Mouse (Mus musculus): ENCODE measurements at regions not wholly inside any gene's neighbourhood (a gene's known extent, or its start where the extent isn't known, plus 50 kb on each side); places are given as distances from the start of the nearest gene placed in this dataset.
"Not testable (repeated sequence)": the region's sequence is repeated elsewhere in the genome, so short reads cannot be mapped to it uniquely, and the experiment has no call there.

DNA sequence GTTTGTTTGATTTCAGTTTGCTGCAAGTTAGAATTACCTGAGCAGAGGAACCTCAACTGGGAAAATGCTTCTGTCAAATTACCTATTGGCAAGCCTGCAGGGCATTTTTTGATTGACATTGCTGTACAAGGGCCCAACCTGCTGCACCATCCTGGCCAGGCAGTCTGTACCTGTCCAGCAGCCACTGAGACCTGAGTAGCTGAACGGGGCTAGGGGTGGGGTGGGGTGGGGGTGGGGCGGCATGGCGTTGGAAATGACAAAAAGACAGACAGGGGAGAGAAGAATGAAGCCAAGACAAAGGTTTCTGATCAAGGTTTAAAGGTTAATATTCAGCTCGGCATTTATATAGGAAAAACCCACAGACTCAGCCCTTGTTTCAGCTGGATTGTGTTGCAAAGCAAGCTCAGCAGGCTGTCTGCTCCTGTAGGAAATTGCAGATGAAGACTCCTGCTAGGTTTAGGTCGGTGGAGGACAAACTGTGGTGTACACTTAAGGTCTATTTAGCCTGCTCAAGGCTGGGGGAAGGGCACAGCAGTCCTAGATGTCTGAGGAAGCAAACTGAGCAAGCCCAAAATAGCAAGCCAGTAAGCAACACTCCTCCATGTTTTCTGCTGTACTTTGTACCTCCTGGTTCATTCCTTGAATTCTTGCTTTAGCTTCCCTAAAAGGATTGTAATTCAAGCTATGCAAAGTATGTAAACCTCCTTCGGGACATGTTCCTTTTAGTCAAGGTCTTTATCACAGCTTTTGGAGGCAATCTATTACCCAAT lies 369.4 kb upstream of the Nrsn1 start:
- ATAC-seq (ENCODE audit: low FRiP score): no peak
- no peak for DNase-seq (ENCODE audit: low spot score)
- Histone ChIP-seq H3K4me3 (ENCODE audit: low read depth, low read length) (no peak overlapping the region), H3K9me3 (ENCODE audit: control insufficient read depth, low read length) (no peaks in the 10 kb centered on the region), H3K4me1 (replicated peaks; ENCODE audit: control insufficient read depth, insufficient read depth, low read length) (no peaks in the 10 kb centered on the region), H3K9ac (ENCODE audit: low read depth, low read length) (no peak overlapping the region), H3K36me3 (ENCODE audit: control insufficient read depth, insufficient read depth, low read length) (no peaks in the 10 kb centered on the region), H3K27me3 (ENCODE audit: control insufficient read depth, insufficient read depth, low read length) (no peaks in the 10 kb centered on the region), H3K4me2 (replicated peaks; ENCODE audit: low read depth, low read length) (no peak overlapping the region), H3K27ac (ENCODE audit: low read depth, low read length) (no peak overlapping the region)
- 16% methylated on average over 6 of the region's 6 CpGs for WGBS

DNA sequence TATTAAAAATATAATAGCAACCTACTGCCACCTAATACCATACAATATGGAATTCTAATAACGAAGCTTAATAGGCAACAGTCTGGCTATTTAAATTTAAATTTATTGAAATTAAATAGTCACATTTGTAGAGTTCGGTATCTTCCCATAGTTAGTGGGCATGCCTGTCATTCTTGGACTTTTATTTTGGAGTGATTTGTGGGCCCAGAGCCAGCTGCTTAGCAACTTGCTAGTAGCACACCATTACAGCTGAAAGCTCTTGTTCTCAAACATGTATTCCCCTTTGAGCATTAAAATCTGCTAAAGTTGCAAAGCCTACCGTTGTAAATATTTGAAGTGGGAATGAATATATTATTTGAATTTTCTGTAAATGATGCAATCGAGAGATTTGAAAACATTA lies 359.2 kb upstream of the Nrsn1 start:
- Histone ChIP-seq H3K36me3 (ENCODE audit: control insufficient read depth, insufficient read depth, low read length) (no peaks in the 10 kb centered on the region), H3K27me3 (ENCODE audit: control insufficient read depth, insufficient read depth, low read length) (no peaks in the 10 kb centered on the region), H3K9ac (ENCODE audit: low read depth, low read length) (no peak overlapping the region), H3K4me2 (replicated peaks; ENCODE audit: low read depth, low read length) (no peak overlapping the region), H3K4me3 (ENCODE audit: low read depth, low read length) (no peak overlapping the region), H3K27ac (ENCODE audit: low read depth, low read length) (no peak overlapping the region), H3K4me1 (replicated peaks; ENCODE audit: control insufficient read depth, insufficient read depth, low read length) (no peaks in the 10 kb centered on the region), H3K9me3 (ENCODE audit: control insufficient read depth, low read length) (no peaks in the 10 kb centered on the region)
- DNase-seq (ENCODE audit: low spot score) (peak; percentile 10), ATAC-seq (ENCODE audit: low FRiP score) (no peak)
- 69% methylated on average over 4 of the region's 4 CpGs for WGBS

- H3K4me3 ChIP-seq (ENCODE audit: low read depth, low read length): no peak overlapping the region
- H3K27me3 ChIP-seq (ENCODE audit: control insufficient read depth, insufficient read depth, low read length): no peaks in the 10 kb centered on the region
- H3K27ac ChIP-seq (ENCODE audit: low read depth, low read length): no peak overlapping the region
- no peaks in the 10 kb centered on the region for H3K9me3 ChIP-seq (ENCODE audit: control insufficient read depth, low read length)
- no peaks in the 10 kb centered on the region for H3K4me1 ChIP-seq (replicated peaks; ENCODE audit: control insufficient read depth, insufficient read depth, low read length)
- DNase-seq (ENCODE audit: low spot score) (no peak), ATAC-seq (ENCODE audit: low FRiP score) (no peak)
- H3K4me2 ChIP-seq (replicated peaks; ENCODE audit: low read depth, low read length): no peak overlapping the region
- 53% methylated on average over 4 of the region's 4 CpGs for WGBS
- H3K9ac ChIP-seq (ENCODE audit: low read depth, low read length): no peak overlapping the region
- H3K36me3 ChIP-seq (ENCODE audit: control insufficient read depth, insufficient read depth, low read length): no peaks in the 10 kb centered on the region
These were observed 347.3 kb upstream of the Nrsn1 start for GRCm38 (mm10) chr13:25617578-25617977.

GRCm38 (mm10) chr13:25611986-25612385 lies 341.7 kb upstream of the Nrsn1 start:
- H3K4me3 ChIP-seq (ENCODE audit: low read depth, low read length): no peak overlapping the region
- H3K9ac ChIP-seq (ENCODE audit: low read depth, low read length): no peak overlapping the region
- DNase-seq (ENCODE audit: low spot score) (peak; percentile 8), ATAC-seq (ENCODE audit: low FRiP score) (no peak)
- H3K27me3 ChIP-seq (ENCODE audit: control insufficient read depth, insufficient read depth, low read length): no peaks in the 10 kb centered on the region
- H3K36me3 ChIP-seq (ENCODE audit: control insufficient read depth, insufficient read depth, low read length): no peaks in the 10 kb centered on the region
- no peaks in the 10 kb centered on the region for H3K9me3 ChIP-seq (ENCODE audit: control insufficient read depth, low read length)
- no peak overlapping the region for H3K27ac ChIP-seq (ENCODE audit: low read depth, low read length)
- WGBS: 56% methylated on average over 4 of the region's 4 CpGs
- H3K4me1 ChIP-seq (replicated peaks; ENCODE audit: control insufficient read depth, insufficient read depth, low read length): no peaks in the 10 kb centered on the region
- no peak overlapping the region for H3K4me2 ChIP-seq (replicated peaks; ENCODE audit: low read depth, low read length)

DNA sequence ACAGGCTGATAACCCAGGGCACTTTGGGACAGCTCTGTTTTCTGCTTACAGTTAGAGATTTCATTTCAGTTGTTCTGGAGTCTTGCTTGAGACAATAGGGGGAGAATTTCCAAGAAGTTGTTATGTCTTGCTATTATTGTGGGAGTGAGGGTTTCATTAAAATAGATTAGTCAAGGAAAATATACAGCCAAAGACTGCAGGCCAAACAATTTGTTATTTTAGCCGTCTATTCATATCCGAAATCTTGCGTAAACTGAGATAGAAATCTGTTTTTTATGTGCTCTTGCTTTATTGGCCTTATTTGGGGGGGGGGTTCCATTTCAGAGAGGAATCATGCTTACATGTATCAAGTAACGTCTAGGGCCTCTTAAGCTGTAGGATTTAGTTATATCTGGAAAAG lies 339.3 kb upstream of the Nrsn1 start:
- Histone ChIP-seq H3K9me3 (ENCODE audit: control insufficient read depth, low read length) (no peaks in the 10 kb centered on the region), H3K36me3 (ENCODE audit: control insufficient read depth, insufficient read depth, low read length) (no peaks in the 10 kb centered on the region), H3K4me2 (replicated peaks; ENCODE audit: low read depth, low read length) (no peak overlapping the region), H3K27me3 (ENCODE audit: control insufficient read depth, insufficient read depth, low read length) (no peaks in the 10 kb centered on the region), H3K9ac (ENCODE audit: low read depth, low read length) (no peak overlapping the region), H3K4me1 (replicated peaks; ENCODE audit: control insufficient read depth, insufficient read depth, low read length) (no peaks in the 10 kb centered on the region), H3K4me3 (ENCODE audit: low read depth, low read length) (no peak overlapping the region), H3K27ac (ENCODE audit: low read depth, low read length) (no peak overlapping the region)
- 86% methylated on average over 4 of the region's 4 CpGs for WGBS
- no peak for ATAC-seq (ENCODE audit: low FRiP score)
- no peak for DNase-seq (ENCODE audit: low spot score)

DNA sequence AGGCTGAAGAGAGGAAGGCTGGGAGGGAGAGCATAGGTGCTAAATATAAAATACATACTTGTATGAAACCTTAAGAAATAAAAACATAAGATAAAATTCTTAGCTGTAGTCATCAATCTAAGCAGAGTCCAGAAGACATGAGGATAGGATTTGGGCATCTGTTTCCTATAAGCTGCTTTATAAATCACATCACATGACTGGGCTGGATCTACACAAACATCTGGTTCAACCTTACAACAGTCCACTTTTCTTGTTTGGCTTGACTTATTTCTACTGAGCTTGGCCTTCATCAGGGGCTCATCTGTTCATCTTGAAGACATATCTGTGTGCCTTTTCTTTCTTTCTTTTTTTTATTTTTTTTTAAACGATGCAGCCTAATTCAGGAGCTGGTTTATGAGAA lies 338.9 kb upstream of the Nrsn1 start:
- Histone ChIP-seq H3K9ac (ENCODE audit: low read depth, low read length) (no peak overlapping the region), H3K27ac (ENCODE audit: low read depth, low read length) (no peak overlapping the region), H3K4me3 (ENCODE audit: low read depth, low read length) (no peak overlapping the region), H3K27me3 (ENCODE audit: control insufficient read depth, insufficient read depth, low read length) (no peaks in the 10 kb centered on the region), H3K36me3 (ENCODE audit: control insufficient read depth, insufficient read depth, low read length) (no peaks in the 10 kb centered on the region), H3K9me3 (ENCODE audit: control insufficient read depth, low read length) (no peaks in the 10 kb centered on the region), H3K4me2 (replicated peaks; ENCODE audit: low read depth, low read length) (no peak overlapping the region), H3K4me1 (replicated peaks; ENCODE audit: control insufficient read depth, insufficient read depth, low read length) (no peaks in the 10 kb centered on the region)
- DNase-seq (ENCODE audit: low spot score): no peak
- WGBS: 81% methylated on average over 1 of the region's 1 CpGs
- ATAC-seq (ENCODE audit: low FRiP score): no peak

DNA sequence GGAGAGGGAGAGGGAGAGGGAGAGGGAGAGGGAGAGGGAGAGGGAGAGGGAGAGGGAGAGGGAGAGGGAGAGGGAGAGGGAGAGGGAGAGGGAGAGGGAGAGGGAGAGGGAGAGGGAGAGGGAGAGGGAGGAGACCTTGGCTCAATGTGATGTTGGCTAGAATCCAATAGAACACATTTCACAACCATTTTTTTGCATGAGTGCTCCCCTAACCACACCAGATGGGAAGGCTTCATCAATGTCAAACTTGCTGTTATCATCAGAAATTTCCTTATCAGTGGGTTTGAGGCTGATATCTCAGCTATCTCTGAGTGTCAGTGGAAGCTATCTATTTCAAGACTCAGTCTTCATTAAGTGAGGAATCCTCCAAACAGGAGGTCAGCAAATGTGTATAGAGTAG lies 331.0 kb upstream of the Nrsn1 start:
- ATAC-seq (ENCODE audit: low FRiP score); H3K36me3 ChIP-seq (ENCODE audit: control insufficient read depth, insufficient read depth, low read length); H3K4me1 ChIP-seq (replicated peaks; ENCODE audit: control insufficient read depth, insufficient read depth, low read length); H3K9me3 ChIP-seq (ENCODE audit: control insufficient read depth, low read length); DNase-seq (ENCODE audit: low spot score); H3K27me3 ChIP-seq (ENCODE audit: control insufficient read depth, insufficient read depth, low read length); H3K9ac ChIP-seq (ENCODE audit: low read depth, low read length); H3K27ac ChIP-seq (ENCODE audit: low read depth, low read length); H3K4me2 ChIP-seq (replicated peaks; ENCODE audit: low read depth, low read length); H3K4me3 ChIP-seq (ENCODE audit: low read depth, low read length): not testable (repeated sequence)

- Histone ChIP-seq H3K27ac (ENCODE audit: low read depth, low read length) (no peak overlapping the region), H3K4me1 (replicated peaks; ENCODE audit: control insufficient read depth, insufficient read depth, low read length) (no peaks in the 10 kb centered on the region), H3K4me3 (ENCODE audit: low read depth, low read length) (no peak overlapping the region), H3K9ac (ENCODE audit: low read depth, low read length) (no peak overlapping the region), H3K4me2 (replicated peaks; ENCODE audit: low read depth, low read length) (no peak overlapping the region), H3K9me3 (ENCODE audit: control insufficient read depth, low read length) (no peaks in the 10 kb centered on the region), H3K27me3 (ENCODE audit: control insufficient read depth, insufficient read depth, low read length) (no peaks in the 10 kb centered on the region), H3K36me3 (ENCODE audit: control insufficient read depth, insufficient read depth, low read length) (no peaks in the 10 kb centered on the region)
- DNase-seq (ENCODE audit: low spot score) (no peak), ATAC-seq (ENCODE audit: low FRiP score) (peak; percentile 56; the same call in 1 of the 2 replicates)
- WGBS: 64% methylated on average over 3 of the region's 3 CpGs
These were observed 324.3 kb upstream of the Nrsn1 start for GRCm38 (mm10) chr13:25594629-25595028.

DNA sequence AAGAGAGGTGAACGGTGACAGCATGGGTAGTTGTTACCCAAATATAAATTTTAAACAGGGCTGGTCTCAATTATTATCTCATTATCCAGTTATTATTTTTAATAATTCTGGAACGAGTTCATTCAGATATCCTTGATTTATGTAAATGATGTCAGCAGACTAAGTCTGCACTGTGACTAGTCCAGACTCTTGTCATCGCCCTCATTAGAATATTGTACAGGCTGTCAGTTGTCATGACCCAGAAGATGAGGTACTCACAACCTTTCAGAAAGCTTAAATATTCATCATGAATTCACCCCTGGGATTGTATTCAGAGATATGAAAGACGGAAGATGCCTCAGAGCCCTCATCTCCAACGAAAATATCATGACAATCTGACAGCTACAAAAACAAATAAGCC lies 300.3 kb upstream of the Nrsn1 start:
- Histone ChIP-seq H3K27ac (ENCODE audit: low read depth, low read length) (no peak overlapping the region), H3K4me2 (replicated peaks; ENCODE audit: low read depth, low read length) (no peak overlapping the region), H3K4me1 (replicated peaks; ENCODE audit: control insufficient read depth, insufficient read depth, low read length) (no peaks in the 10 kb centered on the region), H3K4me3 (ENCODE audit: low read depth, low read length) (no peak overlapping the region), H3K9me3 (ENCODE audit: control insufficient read depth, low read length) (no peaks in the 10 kb centered on the region), H3K27me3 (ENCODE audit: control insufficient read depth, insufficient read depth, low read length) (no peaks in the 10 kb centered on the region), H3K36me3 (ENCODE audit: control insufficient read depth, insufficient read depth, low read length) (no peaks in the 10 kb centered on the region), H3K9ac (ENCODE audit: low read depth, low read length) (no peak overlapping the region)
- DNase-seq (ENCODE audit: low spot score) (no peak), ATAC-seq (ENCODE audit: low FRiP score) (peak; percentile 60; the same call in 1 of the 2 replicates)
- 74% methylated on average over 5 of the region's 5 CpGs for WGBS
